Mouse (Mus musculus) fibroblast of lung, adult 2 months (primary cell): ENCODE measurements around the gene Gm17304.

Experiments used
- DNase-seq: peaks from one replicate; pipeline ENCODE4 v3.0.0-alpha.2; 2011; ENCODE audit warnings: low read depth

Gm17304 gene

DNA sequence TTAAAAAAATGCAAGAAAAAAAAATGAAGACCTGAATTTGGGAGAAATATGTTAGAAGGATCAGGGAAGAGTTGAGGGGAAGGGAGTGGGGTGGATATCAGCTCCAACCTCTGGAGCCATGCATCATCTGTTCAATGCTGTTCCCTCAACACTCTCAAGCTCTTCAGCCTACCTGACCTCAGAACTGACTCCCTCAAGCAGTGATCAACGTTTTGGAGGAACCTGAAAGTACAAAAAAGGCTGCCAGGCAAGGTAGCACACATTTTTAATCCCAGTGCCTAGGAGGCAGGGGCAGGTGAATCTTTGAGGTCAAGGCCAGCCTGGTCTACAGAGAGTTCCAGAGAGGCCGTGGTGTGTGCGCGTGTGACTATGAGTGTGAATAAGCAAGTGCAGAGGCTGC, at the start of gene Gm17304:
TSS of gene Gm17304 (plus strand) at position 301 of the 400 bp plus-strand sequence.
- no peak for DNase-seq

DNA sequence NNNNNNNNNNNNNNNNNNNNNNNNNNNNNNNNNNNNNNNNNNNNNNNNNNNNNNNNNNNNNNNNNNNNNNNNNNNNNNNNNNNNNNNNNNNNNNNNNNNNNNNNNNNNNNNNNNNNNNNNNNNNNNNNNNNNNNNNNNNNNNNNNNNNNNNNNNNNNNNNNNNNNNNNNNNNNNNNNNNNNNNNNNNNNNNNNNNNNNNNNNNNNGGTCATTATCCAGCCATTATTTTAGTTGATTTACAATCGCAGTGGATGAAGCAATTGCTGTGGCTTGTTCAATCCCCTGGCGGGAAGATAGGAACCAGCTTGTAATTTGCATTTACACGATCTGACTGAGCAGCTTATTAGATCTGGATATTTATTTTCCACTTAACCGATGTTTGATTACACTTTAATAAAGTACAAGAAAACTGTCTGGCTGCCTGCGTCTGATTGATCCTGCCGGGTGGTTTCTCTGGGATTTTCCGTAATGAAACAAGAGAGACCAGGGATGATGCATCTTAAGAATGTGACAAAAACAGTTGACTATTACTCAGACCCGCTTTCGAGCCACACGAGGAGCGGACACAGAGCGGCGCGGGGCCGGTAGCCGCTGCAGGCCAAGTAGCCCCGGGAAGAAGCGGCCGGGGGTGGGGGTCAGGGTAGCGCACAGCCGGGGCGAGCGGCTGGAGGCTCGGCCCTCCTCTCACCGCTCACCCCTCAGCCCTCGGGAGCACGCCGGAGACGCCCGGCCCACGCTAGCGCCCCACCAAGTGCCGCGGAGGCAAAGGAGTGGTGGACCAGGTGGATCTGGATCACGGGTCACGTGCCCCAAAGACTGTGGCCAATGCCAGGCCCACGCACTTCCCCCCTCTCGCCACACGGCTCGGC, 48.0 kb upstream of the Gm17304 start:
- DNase-seq = no peak

- no peak for DNase-seq
Observed at GRCm38 (mm10) chr5:106561499-106561822, 47.4 kb upstream of the Gm17304 start.

DNA sequence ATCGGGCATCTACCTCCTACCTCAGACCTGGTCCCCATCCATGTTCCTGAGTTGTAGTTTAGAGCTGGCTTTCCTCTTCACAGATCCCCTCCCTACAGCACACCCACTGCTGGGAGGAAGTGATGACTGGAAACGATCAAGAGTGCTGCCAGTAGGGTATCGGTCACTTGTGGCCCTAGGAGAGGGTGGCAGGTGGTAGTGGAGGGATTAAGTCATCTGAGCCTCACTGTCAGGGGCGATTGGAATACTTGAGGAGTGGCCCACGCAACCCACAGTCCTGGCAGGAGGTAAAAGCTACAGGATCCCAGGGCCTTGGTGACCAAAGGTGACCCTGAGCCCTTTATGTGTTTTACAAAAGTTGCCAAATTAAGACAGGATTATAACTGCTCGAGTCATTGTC, 42.9 kb upstream of the Gm17304 start:
- no peak for DNase-seq

GRCm38 (mm10) chr5:106573742-106574559, 34.9 kb upstream of the Gm17304 start:
- no peak for DNase-seq

DNA sequence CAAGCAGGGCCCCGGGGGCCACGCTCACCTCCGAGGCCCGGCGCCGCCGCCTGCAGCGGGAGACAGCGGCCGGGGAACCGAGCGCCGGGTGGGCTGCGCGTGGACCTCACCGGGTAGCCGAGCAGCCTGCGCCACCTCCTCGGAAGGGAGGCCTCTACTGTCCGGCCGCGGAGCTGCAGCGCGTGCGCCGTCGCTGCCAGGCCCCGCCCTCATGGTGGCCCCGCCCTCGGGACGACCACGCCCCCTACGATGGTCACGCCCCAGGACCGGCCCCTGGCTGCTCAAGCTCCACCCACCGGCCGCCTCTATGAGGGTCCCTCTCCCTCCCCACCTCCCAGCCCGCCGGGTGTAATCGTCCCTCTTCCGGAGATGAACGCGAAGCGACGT, 34.3 kb upstream of the Gm17304 start:
- peak; percentile 22 for DNase-seq

- DNase-seq = no peak
Observed at GRCm38 (mm10) chr5:106575098-106575497, 33.8 kb upstream of the Gm17304 start.

DNA sequence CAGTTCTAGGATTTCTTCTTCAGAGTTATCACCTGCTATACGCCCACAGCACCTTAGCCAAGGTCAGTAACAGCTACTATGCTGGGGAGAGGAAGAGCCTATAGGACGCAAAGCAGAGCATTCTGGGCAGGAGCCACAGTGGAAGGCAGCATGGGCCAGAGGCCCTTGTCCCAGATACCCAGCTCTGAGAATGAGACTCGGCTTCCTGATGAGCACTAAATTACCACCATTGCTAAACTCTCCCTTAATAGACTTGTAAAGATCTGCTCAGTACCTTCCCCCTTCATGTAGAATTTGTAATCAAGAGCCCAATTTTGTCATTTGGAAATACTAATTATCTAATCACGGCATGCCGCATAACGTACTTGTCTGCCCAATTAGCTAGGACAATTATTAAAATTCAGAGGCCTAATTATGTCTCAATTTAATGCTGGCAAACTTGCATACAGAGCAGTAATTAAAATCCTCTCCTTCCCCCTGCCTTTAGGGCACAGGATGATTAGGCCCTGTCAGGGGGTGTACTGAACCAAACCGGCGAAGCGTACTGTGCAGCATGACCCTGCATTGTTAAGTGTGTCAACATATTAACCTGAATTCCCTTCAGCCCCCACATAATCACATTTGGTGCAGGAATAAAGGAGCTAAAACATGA, 31.5 kb upstream of the Gm17304 start:
- DNase-seq = no peak

DNA sequence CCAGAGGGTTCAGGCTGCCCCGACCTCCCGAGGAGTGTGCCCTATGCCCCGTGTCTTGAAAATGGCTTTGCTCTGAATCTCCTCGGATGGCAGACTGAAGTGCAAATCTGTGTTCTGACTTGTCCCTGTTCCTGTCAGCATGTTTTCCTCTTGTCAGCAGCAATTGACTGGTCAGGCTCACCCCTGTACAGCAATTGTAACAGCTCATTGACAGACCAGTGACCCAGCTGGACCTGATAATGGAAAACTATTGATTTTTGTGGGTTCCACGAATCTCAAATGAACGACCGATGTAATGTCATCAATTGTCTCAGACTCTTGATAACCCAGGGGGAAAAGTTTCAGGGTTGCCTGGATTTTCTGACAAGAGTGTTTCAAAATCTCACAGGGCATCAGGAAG, 28.0 kb upstream of the Gm17304 start:
- DNase-seq = no peak

GRCm38 (mm10) chr5:106589006-106589405, 19.9 kb upstream of the Gm17304 start:
- DNase-seq = peak; percentile 5

- DNase-seq = peak; percentile 2
Observed at GRCm38 (mm10) chr5:106589670-106590069, 19.2 kb upstream of the Gm17304 start.

DNA sequence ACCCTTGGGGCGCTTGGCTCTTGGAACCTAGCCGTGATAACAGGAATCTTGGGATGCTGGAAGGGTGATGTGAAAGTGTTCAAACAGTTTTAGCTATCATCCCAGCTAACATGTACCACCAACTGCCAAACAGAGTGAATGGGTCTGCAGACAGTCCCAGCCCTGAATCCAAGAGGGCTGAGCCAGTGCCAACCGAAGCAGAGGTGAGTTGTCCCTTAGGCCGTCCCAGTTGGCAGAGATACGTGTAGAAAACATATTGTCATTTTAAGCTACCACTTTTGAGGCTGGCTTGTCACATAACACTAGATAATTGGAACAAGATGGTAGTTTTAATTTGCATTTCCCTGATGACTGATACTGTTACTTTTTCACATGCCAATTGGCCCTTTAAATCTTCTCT, 18.2 kb upstream of the Gm17304 start:
- DNase-seq = no peak

GRCm38 (mm10) chr5:106594388-106594787, 14.5 kb upstream of the Gm17304 start:
- DNase-seq = no peak

DNA sequence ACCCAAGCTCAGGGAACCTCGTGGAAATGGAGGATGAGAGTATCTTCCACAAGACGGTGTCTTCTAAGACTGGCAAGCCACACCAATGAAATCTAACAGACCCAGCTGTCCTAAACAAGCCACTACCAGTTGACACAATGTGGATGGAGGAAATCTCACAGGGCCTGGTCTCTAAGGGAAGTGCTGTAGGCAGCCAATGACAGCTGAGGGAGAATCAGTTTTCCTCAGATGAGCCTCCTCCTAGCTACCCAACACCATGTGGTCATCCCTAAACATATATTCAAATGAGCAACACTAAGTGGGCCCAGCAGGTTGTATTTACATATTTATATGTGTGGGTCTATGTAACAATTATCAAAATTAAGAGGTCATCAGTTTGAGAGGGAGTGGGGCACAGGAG, 11.4 kb upstream of the Gm17304 start:
- no peak for DNase-seq

DNA sequence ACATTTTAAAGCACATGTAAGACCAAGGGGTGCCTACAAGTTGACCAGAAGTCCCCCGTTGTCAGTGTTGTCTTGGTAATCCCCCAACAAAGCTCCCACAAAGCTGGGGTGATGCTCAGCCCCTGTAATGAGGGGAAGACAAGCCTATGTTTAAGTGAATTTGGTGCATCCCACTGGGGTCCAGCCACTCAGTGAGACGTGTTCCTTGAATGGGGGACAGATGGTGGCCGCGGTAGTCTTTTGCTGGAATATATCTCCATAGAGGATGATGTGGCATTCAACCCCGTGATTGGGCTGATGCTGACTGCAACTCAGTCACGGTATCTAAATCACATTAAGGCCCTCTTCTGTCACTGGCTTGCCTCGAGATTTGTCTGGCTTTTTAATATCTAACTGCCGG, 9.4 kb upstream of the Gm17304 start:
- no peak for DNase-seq

- DNase-seq = no peak
Observed at GRCm38 (mm10) chr5:106604381-106604780, 4.5 kb upstream of the Gm17304 start.

GRCm38 (mm10) chr5:106605096-106605495, 3.8 kb upstream of the Gm17304 start:
- DNase-seq = no peak

GRCm38 (mm10) chr5:106607081-106607480, 1.8 kb upstream of the Gm17304 start:
- DNase-seq = no peak

- no peak for DNase-seq
Observed at GRCm38 (mm10) chr5:106612151-106612550, 3.3 kb downstream of the Gm17304 start.

- DNase-seq = no peak
Observed at GRCm38 (mm10) chr5:106614570-106614969, 5.7 kb downstream of the Gm17304 start.

DNA sequence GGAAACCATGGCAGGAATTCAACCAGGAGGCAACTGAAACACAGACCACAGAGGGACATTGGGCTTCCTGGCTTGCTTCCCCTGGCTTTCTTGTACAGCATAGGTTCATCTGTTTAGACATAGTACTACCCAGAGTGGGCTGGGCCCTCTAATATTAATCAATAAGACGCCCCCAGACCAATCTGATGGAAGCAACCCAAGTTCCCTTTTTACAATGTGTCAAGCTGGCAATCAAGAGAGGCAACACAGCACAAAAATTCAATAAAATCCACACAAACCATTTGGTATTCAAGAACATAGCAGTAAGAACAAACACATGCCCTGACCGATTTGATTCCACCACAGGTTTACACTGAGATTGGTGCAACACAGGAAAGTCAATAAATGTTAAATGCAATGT, 6.1 kb downstream of the Gm17304 start:
- no peak for DNase-seq

DNA sequence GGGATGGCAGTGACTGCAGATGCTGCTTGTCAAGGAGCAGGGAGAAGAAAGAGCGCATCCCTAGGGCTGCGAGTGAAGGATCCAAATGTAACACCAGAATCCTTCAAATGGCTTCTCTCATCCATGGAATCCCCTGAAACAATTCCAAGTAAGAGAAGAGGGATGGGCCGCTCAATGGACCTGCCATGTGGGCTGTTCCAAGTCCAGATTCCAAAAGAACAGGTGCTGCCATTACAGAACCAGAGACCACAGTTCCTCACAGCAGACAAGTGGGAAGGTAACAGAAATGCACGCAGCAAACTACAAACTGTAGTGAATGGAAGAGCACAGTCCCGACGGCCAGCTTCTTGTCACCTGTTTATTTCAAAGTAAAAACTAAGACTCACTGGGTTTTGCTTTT, 11.5 kb downstream of the Gm17304 start:
- DNase-seq = no peak

- DNase-seq = no peak
Observed at GRCm38 (mm10) chr5:106622193-106622592, 13.3 kb downstream of the Gm17304 start.
